9 mouse cellular contexts compared by ENCODE assay signal in the genomic region with DNA sequence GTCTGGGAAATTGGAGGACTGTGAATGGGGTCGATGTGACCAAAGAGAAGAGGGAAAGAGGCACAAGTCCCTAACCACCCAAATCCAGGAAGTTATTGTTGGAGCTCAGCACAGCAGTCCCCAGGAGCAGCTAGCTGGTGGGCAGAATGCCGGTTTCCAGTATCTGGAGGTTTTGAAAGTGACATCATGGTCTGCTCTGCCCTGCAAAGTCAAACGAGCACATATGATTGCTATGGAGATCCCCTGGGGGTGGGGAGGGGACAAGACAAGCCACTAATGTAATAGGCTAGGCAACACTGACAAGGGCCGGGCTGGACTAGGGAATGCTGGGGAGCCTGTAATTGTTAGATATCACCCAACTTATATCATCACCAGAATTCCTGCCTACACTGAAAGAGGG. TPM values are rescaled to one million over a fixed set of nuclear protein-coding genes. Genes with fewer than 3 reads are reported as not detected.
DNase-seq lines count a peak whose midpoint lies in the region; ATAC-seq and TF ChIP-seq lines count a peak whose summit lies in the region.
"Had no signal": no experiment of that assay in that cellular context is flagged by ENCODE, and none has a peak within 500 bp of the region (broad histone marks: within the 10 kb centered on the region; RNA-seq: fewer than 3 reads in every experiment).

No protein-coding gene starts in this region.

- intact Hi-C loops in heart, postnatal 10 days (cut with DNase I): no loop called here

- no peaks in the 10 kb centered on the region for H3K9me3 ChIP-seq in lung, postnatal 0 days (ENCODE audit: low read length)
- H3K9me3 ChIP-seq in forebrain, embryonic 15.5 days: 0 out of 2 replicates have a peak, but pooled peaks cover 1% of the 10 kb centered on the region
- no peaks in the 10 kb centered on the region for H3K9me3 ChIP-seq in intestine, postnatal 0 days (ENCODE audit: control insufficient read depth)

- TF ChIP-seq CTCF in lung, postnatal 0 days (IDR thresholded peaks at IDR 0.05): no peak
- no peak for TF ChIP-seq CTCF in intestine, postnatal 0 days (IDR thresholded peaks at IDR 0.05; ENCODE audit: low read depth)

- H3K27me3 ChIP-seq in lung, postnatal 0 days (replicated peaks; ENCODE audit: insufficient read depth, low read length): no peaks in the 10 kb centered on the region; the same call in 1 of the 2 replicates
- no peaks in the 10 kb centered on the region for H3K27me3 ChIP-seq in forebrain, embryonic 15.5 days
- H3K27me3 ChIP-seq in intestine, postnatal 0 days (replicated peaks; ENCODE audit: control insufficient read depth, insufficient read depth, low read length): no peaks in the 10 kb centered on the region

- H3K9ac ChIP-seq in lung, postnatal 0 days (replicated peaks; ENCODE audit: low read depth): no peak overlapping the region
- H3K9ac ChIP-seq in forebrain, embryonic 15.5 days (replicated peaks): no peak overlapping the region
- no peak overlapping the region for H3K9ac ChIP-seq in intestine, postnatal 0 days (ENCODE audit: low read depth, low read length)

- 15% methylated on average over 4 of the region's 4 CpGs for WGBS in lung, postnatal 0 days
- 8% methylated on average over 4 of the region's 4 CpGs for WGBS in forebrain, embryonic 15.5 days
- WGBS in intestine, postnatal 0 days: 29% methylated on average over 4 of the region's 4 CpGs

- no peaks in the 10 kb centered on the region for H3K36me3 ChIP-seq in lung, postnatal 0 days (ENCODE audit: insufficient read depth, low read length)
- peaks cover 2% of the 10 kb centered on the region; the same call in 1 of the 2 replicates for H3K36me3 ChIP-seq in forebrain, embryonic 15.5 days
- H3K36me3 ChIP-seq in intestine, postnatal 0 days (ENCODE audit: control insufficient read depth, insufficient read depth): no peaks in the 10 kb centered on the region

- ATAC-seq in lung, postnatal 0 days: peak; percentile 37; the same call in 1 of the 2 replicates
- ATAC-seq in forebrain, embryonic 15.5 days (replicated peaks): peak; percentile 42
- ATAC-seq in intestine, postnatal 0 days: no peak

- no peak overlapping the region for H3K27ac ChIP-seq in lung, postnatal 0 days (ENCODE audit: low read length)
- H3K27ac ChIP-seq in forebrain, embryonic 15.5 days (replicated peaks): no peak overlapping the region
- no peak overlapping the region for H3K27ac ChIP-seq in intestine, postnatal 0 days (ENCODE audit: low read depth, low read length)
- H3K27ac ChIP-seq: macrophage had no signal

- no peak overlapping the region for H3K4me2 ChIP-seq in lung, postnatal 0 days (replicated peaks; ENCODE audit: low read depth, low read length)
- no peak overlapping the region for H3K4me2 ChIP-seq in forebrain, embryonic 15.5 days (replicated peaks)
- no peak overlapping the region for H3K4me2 ChIP-seq in intestine, postnatal 0 days (replicated peaks; ENCODE audit: low read depth)

- DNase-seq in lung, postnatal 0 days (ENCODE audit: low spot score): no peak
- no peak for DNase-seq in lung, postnatal 25 days (ENCODE audit: low spot score)
- DNase-seq in heart, postnatal 10 days: peak; percentile 82
- peak; percentile 56 for DNase-seq in retina, postnatal 1 day
- no peak for DNase-seq in natural killer cell, adult 2 months (ENCODE audit: low spot score in 2 of 2)
- DNase-seq: layer of hippocampus, adult 9-11 months had no signal

- no peaks in the 10 kb centered on the region for H3K4me1 ChIP-seq in lung, postnatal 0 days (ENCODE audit: insufficient read depth, low read depth, low read length)
- H3K4me1 ChIP-seq in forebrain, embryonic 15.5 days: peaks cover 16% of the 10 kb centered on the region
- no peaks in the 10 kb centered on the region for H3K4me1 ChIP-seq in intestine, postnatal 0 days (replicated peaks; ENCODE audit: control insufficient read depth, insufficient read depth, low read length)

- no peak overlapping the region for H3K4me3 ChIP-seq in lung, postnatal 0 days (ENCODE audit: low read depth, low read length)
- H3K4me3 ChIP-seq in forebrain, embryonic 15.5 days: no peak overlapping the region
- no peak overlapping the region for H3K4me3 ChIP-seq in intestine, postnatal 0 days (ENCODE audit: low read depth, low read length)

- TF ChIP-seq EP300 in lung, postnatal 0 days (IDR thresholded peaks at IDR 0.05): no peak

RNA-seq across cellular contexts. Expression of a gene that starts 4.0 kb away (rescaled TPM):
- polyA plus RNA-seq in lung, postnatal 0 days (2015; fragmentation: Nextera tagmentation; extraction: Ambion mirVana): 0.04 TPM in 2 replicates
- polyA plus RNA-seq in forebrain, embryonic 15.5 days (2015; fragmentation: Nextera tagmentation; extraction: Ambion mirVana): 0.06 TPM in 1 of 2 replicates, not detected in the other
- 1 to 10 TPM; 2.3 to 4.9 TPM for total RNA-seq in heart, postnatal 10 days (2021)
- 0.10 and 0.17 TPM in 2 replicates for polyA plus RNA-seq in intestine, postnatal 0 days (2015; fragmentation: Nextera tagmentation; extraction: Ambion mirVana)
- polyA plus RNA-seq: macrophage had no signal

RNA-seq across cellular contexts. Expression of a gene that starts 11.1 kb away (rescaled TPM):
- 5.5 TPM in 2 replicates for polyA plus RNA-seq in lung, postnatal 0 days (2015; fragmentation: Nextera tagmentation; extraction: Ambion mirVana)
- polyA plus RNA-seq in forebrain, embryonic 15.5 days (2015; fragmentation: Nextera tagmentation; extraction: Ambion mirVana): 0.79 and 1.1 TPM in 2 replicates
- total RNA-seq in heart, postnatal 10 days (2021): 1 to 10 TPM in 1 of 2 experiments, under 1 TPM in 1; 0.72 to 1.2 TPM
- polyA plus RNA-seq in intestine, postnatal 0 days (2015; fragmentation: Nextera tagmentation; extraction: Ambion mirVana): 1.3 and 1.8 TPM in 2 replicates

RNA-seq across cellular contexts. Expression of a gene that starts 51.3 kb away (rescaled TPM):
- polyA plus RNA-seq in lung, postnatal 0 days (2015; fragmentation: Nextera tagmentation; extraction: Ambion mirVana): 69.7 and 73.9 TPM in 2 replicates
- 214 and 232 TPM in 2 replicates for polyA plus RNA-seq in forebrain, embryonic 15.5 days (2015; fragmentation: Nextera tagmentation; extraction: Ambion mirVana)
- 100 to 1,000 TPM; 108 to 126 TPM for total RNA-seq in heart, postnatal 10 days (2021)
- 85.4 and 89.4 TPM in 2 replicates for polyA plus RNA-seq in intestine, postnatal 0 days (2015; fragmentation: Nextera tagmentation; extraction: Ambion mirVana)

Comparison
In these comparisons a context has a peak if more than half of its experiments do, and no peak if none do; other contexts are left out.
1. DNase-seq: peak in heart, postnatal 10 days (2 of 2) and retina, postnatal 1 day (single experiment); none in lung, postnatal 0 days (single experiment), lung, postnatal 25 days (single experiment) and natural killer cell, adult 2 months (0 of 2).